Mouse (Mus musculus) G1E (cell line): Measurements from ENCODE around the gene Eva1b.

ENCODE experiments used
- CTCF ChIP-seq: IDR thresholded peaks from 2 replicates; pipeline ENCODE4 v1.5.1; 2012; ENCODE audit warnings: low read depth, low read length, inconsistent platforms, mixed read lengths
- GATA1 ChIP-seq: IDR thresholded peaks from 2 replicates; pipeline ENCODE4 v1.6.1; 2012; ENCODE audit warnings: borderline replicate concordance, low read length, inconsistent platforms, mixed read lengths
- GATA2 ChIP-seq: IDR thresholded peaks from 2 replicates; pipeline ENCODE4 v1.6.1; 2012; ENCODE audit warnings: low read depth, low read length, inconsistent platforms, borderline replicate concordance
- POLR2AphosphoS5 ChIP-seq: IDR thresholded peaks from 2 replicates; pipeline ENCODE4 v1.6.1; 2012; ENCODE audit warnings: low read depth, low read length, inconsistent platforms; ENCODE audit not compliant: insufficient replicate concordance
- TAL1 ChIP-seq: conservative IDR thresholded peaks from 2 replicates; pipeline ENCODE4 v1.6.1; 2012; ENCODE audit warnings: low read depth, low read length, inconsistent platforms, mixed read lengths

DNA sequence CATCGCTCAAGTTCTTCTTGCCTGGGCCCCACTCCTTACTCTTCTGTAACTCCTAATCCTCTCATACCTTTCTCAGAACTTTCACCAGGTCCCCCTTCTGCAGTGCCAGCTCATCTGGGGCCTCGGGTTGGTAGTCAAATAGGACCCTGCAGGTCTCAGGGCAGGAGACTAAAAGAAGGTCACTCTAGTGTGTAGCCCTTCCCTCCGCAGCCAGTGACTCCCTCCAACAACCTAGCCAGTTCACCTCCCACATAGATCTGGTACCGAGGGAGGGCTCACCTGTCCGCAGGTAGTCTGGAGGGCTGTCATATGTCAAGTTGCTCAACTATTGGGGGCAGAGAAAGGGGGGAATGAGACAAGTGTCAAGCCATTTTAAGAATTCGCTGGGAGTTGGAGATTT lies 13.9 kb downstream of the Eva1b start:
- TF ChIP-seq CTCF (no peak), GATA1 (no peak), POLR2AphosphoS5 (no peak), GATA2 (no peak), TAL1 (no peak)
